Mouse (Mus musculus): ENCODE data around the gene Tlk2. TPM values are rescaled to one million over a fixed set of nuclear protein-coding genes. Genes with fewer than 3 reads are reported as not detected.

The Tlk2 gene
- polyA plus RNA-seq, 1 experiment from 2014 or later = 7.4 TPM

DNA sequence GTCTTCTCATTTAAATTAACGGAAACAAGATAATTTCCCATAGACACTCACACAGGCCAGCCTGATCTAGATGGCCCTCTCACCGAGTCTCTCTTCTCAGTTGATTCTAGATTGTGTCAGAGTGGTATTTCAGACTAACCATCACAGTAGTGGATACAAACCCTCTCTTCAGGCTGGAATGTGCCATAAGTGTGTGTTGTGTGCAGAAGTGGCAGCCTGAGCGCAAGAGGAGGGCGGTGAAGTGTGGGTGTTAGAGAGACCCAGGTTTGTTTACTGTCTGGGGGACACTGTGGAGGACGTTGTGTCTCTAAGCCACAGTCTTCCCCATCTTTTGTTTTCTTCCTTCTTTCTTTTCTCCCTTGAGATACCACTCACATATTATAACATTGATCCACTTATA, 144.9 kb downstream of the Tlk2 start:
- no peak overlapping the region for H3K27ac ChIP-seq (replicated peaks)
- TF ChIP-seq EP300 (optimal IDR thresholded peaks at IDR 0.05) (no peak), CTCF (IDR thresholded peaks at IDR 0.05; ENCODE audit: low read depth) (no peak)
- H3K36me3 ChIP-seq (ENCODE audit: control insufficient read depth, insufficient read depth, low read length) = no peaks in the 10 kb centered on the region; the same call in 1 of the 2 replicates
- no peak overlapping the region for H3K4me3 ChIP-seq (ENCODE audit: low read depth, low read length)
- DNase-seq (ENCODE audit: low spot score) = no peak
- WGBS = 83% methylated on average over 5 of the region's 5 CpGs
- no peaks in the 10 kb centered on the region for H3K4me1 ChIP-seq (replicated peaks; ENCODE audit: control insufficient read depth, insufficient read depth)
- ATAC-seq (ENCODE audit: low FRiP score, low TSS enrichment) = no peak
- H3K27me3 ChIP-seq (ENCODE audit: control insufficient read depth, insufficient read depth, low read length) = no peaks in the 10 kb centered on the region
- H3K9me3 ChIP-seq (ENCODE audit: control insufficient read depth, low read length) = no peaks in the 10 kb centered on the region
- no peak overlapping the region for H3K4me2 ChIP-seq (replicated peaks; ENCODE audit: low read depth)
- no peak overlapping the region for H3K9ac ChIP-seq (ENCODE audit: low read length)

DNA sequence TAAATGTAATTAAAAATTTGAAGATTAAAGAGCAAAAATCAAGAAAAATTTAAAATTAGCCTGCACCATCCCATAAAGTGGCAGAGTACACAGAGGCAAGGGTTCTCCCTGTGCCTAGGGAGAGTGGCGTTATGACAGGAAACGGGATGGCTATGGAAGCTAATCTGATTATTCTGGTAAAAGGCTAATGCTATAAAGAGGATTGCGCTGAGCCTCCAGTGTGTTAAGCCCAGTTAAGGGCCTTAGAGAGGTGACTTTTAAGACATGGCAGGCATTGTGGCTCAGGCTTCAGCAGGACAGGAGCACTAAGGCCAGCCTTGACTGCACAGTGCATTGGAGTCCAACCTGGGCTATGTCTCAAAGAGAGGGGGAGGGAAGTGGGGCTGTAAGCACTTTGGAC, 148.5 kb downstream of the Tlk2 start:
- TF ChIP-seq CTCF (IDR thresholded peaks at IDR 0.05; ENCODE audit: low read depth) = no peak
- no peak for TF ChIP-seq EP300 (optimal IDR thresholded peaks at IDR 0.05)
- DNase-seq (ENCODE audit: low spot score) (no peak), ATAC-seq (ENCODE audit: low FRiP score, low TSS enrichment) (no peak)
- Histone ChIP-seq H3K4me3 (ENCODE audit: low read depth, low read length) (no peak overlapping the region), H3K4me2 (replicated peaks; ENCODE audit: low read depth) (no peak overlapping the region), H3K9ac (ENCODE audit: low read length) (no peak overlapping the region), H3K27me3 (ENCODE audit: control insufficient read depth, insufficient read depth, low read length) (no peaks in the 10 kb centered on the region), H3K9me3 (ENCODE audit: control insufficient read depth, low read length) (no peaks in the 10 kb centered on the region), H3K27ac (replicated peaks) (no peak overlapping the region), H3K4me1 (replicated peaks; ENCODE audit: control insufficient read depth, insufficient read depth) (no peaks in the 10 kb centered on the region), H3K36me3 (ENCODE audit: control insufficient read depth, insufficient read depth, low read length) (no peaks in the 10 kb centered on the region; the same call in 1 of the 2 replicates)
- WGBS = 87% methylated on average over 3 of the region's 3 CpGs

DNA sequence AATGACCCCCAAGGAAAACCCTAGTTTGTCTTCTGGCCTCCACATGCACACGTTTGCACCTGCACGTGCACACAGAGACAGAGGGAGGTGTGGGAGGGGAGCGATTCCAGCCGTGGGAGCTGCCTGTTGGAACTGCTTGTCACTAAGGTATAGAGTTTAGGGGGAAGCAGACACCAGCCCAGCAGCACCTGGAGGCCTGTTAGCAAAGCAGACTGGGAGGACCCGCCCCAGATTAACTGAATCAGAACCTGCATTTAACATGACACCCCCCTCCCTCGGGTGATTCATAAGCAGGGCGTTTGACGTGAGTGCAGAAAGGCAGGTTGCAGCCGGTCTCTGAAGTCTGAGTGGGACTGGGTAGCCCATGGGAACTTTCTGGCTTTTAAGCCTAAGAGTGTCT, 151.4 kb downstream of the Tlk2 start:
- Histone ChIP-seq H3K4me1 (replicated peaks; ENCODE audit: control insufficient read depth, insufficient read depth) (no peaks in the 10 kb centered on the region), H3K4me2 (replicated peaks; ENCODE audit: low read depth) (no peak overlapping the region), H3K9ac (ENCODE audit: low read length) (no peak overlapping the region), H3K4me3 (ENCODE audit: low read depth, low read length) (no peak overlapping the region), H3K27ac (replicated peaks) (peak overlapping the region; percentile 24; the same call in 1 of the 2 replicates), H3K9me3 (ENCODE audit: control insufficient read depth, low read length) (no peaks in the 10 kb centered on the region), H3K36me3 (ENCODE audit: control insufficient read depth, insufficient read depth, low read length) (no peaks in the 10 kb centered on the region; the same call in 1 of the 2 replicates), H3K27me3 (ENCODE audit: control insufficient read depth, insufficient read depth, low read length) (no peaks in the 10 kb centered on the region)
- ATAC-seq (ENCODE audit: low FRiP score, low TSS enrichment) (no peak), DNase-seq (ENCODE audit: low spot score) (no peak)
- WGBS = 49% methylated on average over 9 of the region's 9 CpGs
- TF ChIP-seq EP300 (optimal IDR thresholded peaks at IDR 0.05) (no peak), CTCF (IDR thresholded peaks at IDR 0.05; ENCODE audit: low read depth) (no peak)

DNA sequence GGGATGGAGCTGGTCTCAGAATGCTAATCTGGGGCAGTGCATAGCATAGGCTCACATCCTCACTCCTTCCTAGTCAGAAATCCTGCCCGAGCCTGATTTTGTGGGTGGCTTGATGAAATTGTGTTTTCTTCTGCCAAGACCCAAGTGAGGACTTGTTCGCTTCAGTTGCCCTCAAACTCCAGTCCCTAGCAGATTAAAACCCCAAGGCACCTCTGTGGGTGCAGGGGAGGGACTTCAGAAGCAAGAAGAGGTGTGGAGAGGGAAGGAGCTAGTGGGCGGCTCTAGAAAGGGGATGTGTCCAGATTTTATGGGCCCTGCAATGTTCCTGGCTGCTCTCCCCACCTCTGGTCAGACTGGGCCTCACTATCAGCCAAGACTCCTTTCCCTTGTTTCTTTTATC, 152.5 kb downstream of the Tlk2 start:
- Histone ChIP-seq H3K4me3 (ENCODE audit: low read depth, low read length) (no peak overlapping the region), H3K9me3 (ENCODE audit: control insufficient read depth, low read length) (no peaks in the 10 kb centered on the region), H3K36me3 (ENCODE audit: control insufficient read depth, insufficient read depth, low read length) (no peaks in the 10 kb centered on the region; the same call in 1 of the 2 replicates), H3K9ac (ENCODE audit: low read length) (no peak overlapping the region), H3K4me1 (replicated peaks; ENCODE audit: control insufficient read depth, insufficient read depth) (no peaks in the 10 kb centered on the region), H3K4me2 (replicated peaks; ENCODE audit: low read depth) (no peak overlapping the region), H3K27me3 (ENCODE audit: control insufficient read depth, insufficient read depth, low read length) (no peaks in the 10 kb centered on the region), H3K27ac (replicated peaks) (peak overlapping the region; percentile 24; the same call in 1 of the 2 replicates)
- no peak for DNase-seq (ENCODE audit: low spot score)
- TF ChIP-seq CTCF (IDR thresholded peaks at IDR 0.05; ENCODE audit: low read depth) = no peak
- TF ChIP-seq EP300 (optimal IDR thresholded peaks at IDR 0.05) = no peak
- WGBS = 72% methylated on average over 3 of the region's 3 CpGs
- ATAC-seq (ENCODE audit: low FRiP score, low TSS enrichment) = no peak

DNA sequence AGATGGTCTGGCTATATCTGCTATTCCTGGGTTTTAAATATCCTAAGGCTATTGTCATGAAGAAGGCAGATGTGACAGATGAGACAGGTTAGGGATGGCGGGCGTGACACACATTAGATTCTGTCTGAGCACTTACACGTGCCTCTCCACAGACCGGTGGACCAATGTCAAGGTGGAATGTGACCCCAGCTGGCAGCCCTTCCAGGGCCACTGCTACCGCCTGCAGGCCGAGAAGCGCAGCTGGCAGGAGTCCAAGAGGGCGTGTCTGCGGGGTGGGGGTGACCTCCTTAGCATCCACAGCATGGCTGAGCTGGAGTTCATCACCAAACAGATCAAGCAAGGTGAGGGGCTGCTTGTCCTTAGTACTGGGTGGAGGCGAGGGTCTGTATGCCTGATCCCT, 153.1 kb downstream of the Tlk2 start:
- DNase-seq (ENCODE audit: low spot score) (peak; percentile 67), ATAC-seq (ENCODE audit: low FRiP score, low TSS enrichment) (no peak)
- Histone ChIP-seq H3K36me3 (ENCODE audit: control insufficient read depth, insufficient read depth, low read length) (no peaks in the 10 kb centered on the region; the same call in 1 of the 2 replicates), H3K9me3 (ENCODE audit: control insufficient read depth, low read length) (no peaks in the 10 kb centered on the region), H3K4me1 (replicated peaks; ENCODE audit: control insufficient read depth, insufficient read depth) (no peaks in the 10 kb centered on the region), H3K27me3 (ENCODE audit: control insufficient read depth, insufficient read depth, low read length) (no peaks in the 10 kb centered on the region), H3K4me2 (replicated peaks; ENCODE audit: low read depth) (no peak overlapping the region), H3K9ac (ENCODE audit: low read length) (no peak overlapping the region), H3K27ac (replicated peaks) (no peak overlapping the region), H3K4me3 (ENCODE audit: low read depth, low read length) (no peak overlapping the region)
- WGBS = 29% methylated on average over 10 of the region's 10 CpGs
- peak; percentile 40 for TF ChIP-seq CTCF (IDR thresholded peaks at IDR 0.05; ENCODE audit: low read depth)
- TF ChIP-seq EP300 (optimal IDR thresholded peaks at IDR 0.05) = no peak

DNA sequence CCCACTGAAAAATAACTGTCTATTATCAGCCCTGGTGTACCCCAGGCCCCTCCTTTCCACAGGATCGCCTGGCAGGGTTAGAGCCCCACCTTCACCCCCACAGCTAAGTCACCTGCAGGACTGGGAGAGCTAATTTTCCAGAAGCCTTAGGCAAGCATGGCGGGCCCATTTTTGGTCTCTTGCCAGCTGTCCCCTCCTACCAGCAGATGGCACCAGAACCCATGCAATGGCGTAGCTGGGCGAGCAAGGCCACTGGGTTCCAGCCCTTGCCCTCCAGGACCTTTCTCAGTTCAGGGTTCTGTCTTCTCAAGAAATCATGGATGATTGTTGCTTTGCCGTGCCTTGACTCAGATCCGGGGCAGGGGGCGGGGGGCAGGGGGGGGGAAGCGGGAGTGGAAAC, 153.9 kb downstream of the Tlk2 start:
- Histone ChIP-seq H3K4me3 (ENCODE audit: low read depth, low read length) (no peak overlapping the region), H3K9me3 (ENCODE audit: control insufficient read depth, low read length) (no peaks in the 10 kb centered on the region), H3K27me3 (ENCODE audit: control insufficient read depth, insufficient read depth, low read length) (no peaks in the 10 kb centered on the region), H3K27ac (replicated peaks) (no peak overlapping the region), H3K4me2 (replicated peaks; ENCODE audit: low read depth) (no peak overlapping the region), H3K36me3 (ENCODE audit: control insufficient read depth, insufficient read depth, low read length) (no peaks in the 10 kb centered on the region), H3K4me1 (replicated peaks; ENCODE audit: control insufficient read depth, insufficient read depth) (no peaks in the 10 kb centered on the region), H3K9ac (ENCODE audit: low read length) (no peak overlapping the region)
- 64% methylated on average over 8 of the region's 8 CpGs for WGBS
- DNase-seq (ENCODE audit: low spot score) (peak; percentile 67), ATAC-seq (ENCODE audit: low FRiP score, low TSS enrichment) (no peak; the same call in 1 of the 2 replicates)
- TF ChIP-seq CTCF (IDR thresholded peaks at IDR 0.05; ENCODE audit: low read depth) (peak; percentile 72), EP300 (optimal IDR thresholded peaks at IDR 0.05) (no peak)

Other genes with a start within 250 kb of the Tlk2 start
- 0.12 TPM in 1 of 2 replicates, not detected in the other for gene Efcab3, start 115.2 kb upstream of the Tlk2 start, polyA plus RNA-seq (2015; fragmentation: Nextera tagmentation; extraction: Ambion mirVana)
- gene Mettl2, start 52.4 kb upstream of the Tlk2 start, polyA plus RNA-seq (2015; fragmentation: Nextera tagmentation; extraction: Ambion mirVana) = 14.9 and 15.0 TPM in 2 replicates
- not detected in 2 replicates for gene Gm10842, start 31.9 kb upstream of the Tlk2 start, polyA plus RNA-seq (2015; fragmentation: Nextera tagmentation; extraction: Ambion mirVana)
- 2.9 and 3.7 TPM in 2 replicates for gene Mrc2, start 113.8 kb downstream of the Tlk2 start, polyA plus RNA-seq (2015; fragmentation: Nextera tagmentation; extraction: Ambion mirVana)